Mouse (Mus musculus) embryo, embryonic 10 days (tissue): ENCODE measurements around the gene Pi16.

ENCODE experiments used
- DNase-seq: peaks from one replicate; pipeline ENCODE4 v3.0.0-alpha.2; 2015; ENCODE audit warnings: low spot score

Gene Pi16

DNA sequence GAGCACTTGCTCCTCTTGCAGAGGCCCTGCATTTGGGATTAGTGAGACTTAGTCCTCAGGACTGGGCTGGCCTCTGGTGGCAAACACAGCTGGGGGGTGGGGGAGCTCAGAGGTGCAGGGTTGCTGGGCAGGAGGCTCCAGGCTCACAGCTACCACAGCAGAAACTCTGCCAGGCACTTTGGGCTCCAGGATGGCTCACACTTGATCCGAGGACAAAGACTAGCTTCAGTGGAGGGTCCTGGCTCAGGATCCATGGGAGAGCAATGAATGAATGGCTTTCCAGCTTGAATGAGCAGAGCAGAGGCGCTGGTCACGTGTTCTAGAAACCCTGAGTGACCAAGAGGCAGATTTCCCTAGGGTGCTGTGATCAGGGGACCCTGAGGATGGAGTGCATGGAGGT lies 41.4 kb downstream of the Pi16 start:
- no peak for DNase-seq

DNA sequence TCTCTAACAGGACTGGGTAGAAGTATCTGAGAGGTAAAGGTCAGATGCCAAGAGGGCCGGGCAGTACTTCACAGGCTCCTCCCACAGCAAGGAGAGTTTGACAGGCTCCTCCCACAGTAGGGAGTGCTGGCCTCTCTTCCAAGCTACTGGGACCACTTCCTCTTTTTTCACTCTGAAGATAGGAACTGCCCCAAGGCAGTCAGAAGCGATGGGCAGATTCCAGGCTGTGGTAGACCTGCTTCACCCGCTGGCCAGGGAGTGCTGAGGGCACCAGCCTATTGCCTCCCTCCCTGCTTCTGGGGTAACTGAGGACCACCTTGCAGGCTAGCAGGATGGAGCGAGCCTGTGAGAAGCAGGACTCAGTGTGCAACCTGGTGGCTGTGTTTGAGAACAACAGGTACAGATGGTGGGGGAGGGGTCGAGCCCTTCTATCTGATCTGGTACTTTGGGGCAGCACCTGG lies 43.3 kb downstream of the Pi16 start, which contains the start of gene Fgd2:
Gene Fgd2 (plus strand): TSS at position 154 of the 461 bp plus-strand sequence.
- DNase-seq, result peak; percentile 33

DNA sequence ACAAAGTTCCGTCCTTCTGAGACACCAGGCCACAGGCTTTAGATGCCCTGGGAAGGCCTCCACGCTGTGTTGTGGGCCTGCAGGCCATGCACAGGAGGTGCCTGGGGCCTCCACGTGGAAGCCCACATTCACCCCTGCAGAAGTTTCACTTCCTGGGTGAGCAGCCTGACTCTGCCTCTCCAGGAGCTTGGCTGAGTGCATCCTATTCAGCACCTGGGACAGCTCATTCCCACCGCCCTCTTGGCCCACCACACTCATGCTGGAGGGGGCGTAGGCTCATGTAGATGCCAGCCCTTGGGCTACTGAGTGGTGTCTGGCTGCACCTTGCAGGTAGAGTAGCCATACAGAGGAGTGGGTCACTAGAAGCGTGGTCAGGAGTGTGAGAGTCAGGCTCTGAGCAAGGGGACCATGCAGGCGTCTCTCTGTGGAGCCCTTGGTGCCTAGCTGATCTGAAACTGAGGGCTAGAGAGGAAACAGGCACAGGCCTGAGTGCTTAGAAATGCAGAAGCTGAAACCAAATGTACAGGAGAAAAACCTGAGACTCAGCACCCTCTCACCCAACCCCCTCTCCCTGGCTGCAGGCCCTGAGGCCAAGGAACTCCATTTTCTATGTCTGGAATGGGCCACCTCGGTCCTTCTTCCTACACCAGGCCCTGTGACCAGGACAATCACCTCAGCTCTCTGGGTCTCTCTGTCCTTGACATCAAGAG lies 44.7 kb downstream of the Pi16 start:
- no peak for DNase-seq

DNA sequence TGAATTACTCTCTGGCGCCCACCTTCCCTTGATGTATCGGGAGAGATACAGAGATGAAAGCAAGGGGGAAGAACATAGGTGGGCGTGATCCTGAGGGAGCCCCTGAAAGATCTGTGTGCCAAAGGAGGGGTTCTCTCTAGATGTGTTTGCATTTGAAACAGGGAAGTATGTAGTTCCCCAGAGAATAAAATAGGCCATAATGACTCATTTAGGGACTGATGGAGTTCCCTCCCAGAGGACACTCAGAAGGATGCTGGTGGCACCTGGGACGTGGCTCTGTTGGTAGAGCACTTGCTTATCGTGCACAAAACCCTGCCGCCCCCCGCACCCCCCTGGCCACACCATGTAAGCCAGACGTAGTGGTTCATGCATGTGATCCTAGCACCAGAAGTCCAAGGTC lies 45.6 kb downstream of the Pi16 start:
- DNase-seq, result no peak

DNA sequence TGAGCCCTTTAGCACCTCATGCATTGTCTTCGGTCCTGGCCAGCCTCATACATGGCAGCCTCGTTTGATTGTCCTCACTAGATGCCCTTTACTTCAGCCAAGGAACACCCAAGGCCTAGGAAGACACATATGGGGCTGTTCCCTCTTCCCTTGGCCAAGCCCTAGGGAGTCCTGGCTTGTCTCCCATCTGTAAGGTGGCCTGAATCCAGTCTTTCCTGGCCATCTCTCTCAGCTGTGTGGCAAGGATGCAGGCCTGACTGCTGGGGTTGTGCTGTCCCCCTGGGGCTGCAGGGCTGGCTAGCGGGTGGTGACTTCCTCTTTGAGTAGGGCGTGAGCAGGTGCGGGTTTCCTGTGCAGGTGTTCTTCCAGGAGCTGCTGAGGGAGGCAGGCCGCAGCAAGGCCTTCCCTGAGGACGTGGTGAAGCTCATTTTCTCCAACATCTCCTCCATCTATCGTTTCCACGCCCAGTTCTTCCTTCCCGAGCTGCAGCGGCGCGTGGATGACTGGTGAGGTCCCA lies 47.7 kb downstream of the Pi16 start:
- no peak for DNase-seq

DNA sequence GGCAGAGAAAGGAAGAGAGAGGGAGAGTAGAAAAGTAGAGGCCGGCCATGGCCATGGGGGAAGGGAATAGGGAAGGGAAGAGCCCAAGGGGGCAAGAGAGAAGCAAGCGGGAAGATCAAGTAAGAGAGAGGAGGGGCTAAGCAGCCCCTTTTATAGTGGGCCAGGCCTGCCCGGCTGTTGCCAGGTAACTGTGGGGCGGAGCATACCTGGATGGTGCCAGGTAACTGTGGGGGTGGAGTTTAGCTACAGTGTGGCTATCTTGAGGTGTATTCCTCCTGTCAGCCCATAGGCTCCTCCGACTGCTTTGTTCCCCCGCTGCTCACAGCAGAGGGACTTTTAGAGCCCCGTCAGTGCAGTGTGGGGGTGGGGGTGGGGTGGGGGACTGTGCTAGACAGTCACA lies 51.2 kb downstream of the Pi16 start:
- peak; percentile 38 for DNase-seq

DNA sequence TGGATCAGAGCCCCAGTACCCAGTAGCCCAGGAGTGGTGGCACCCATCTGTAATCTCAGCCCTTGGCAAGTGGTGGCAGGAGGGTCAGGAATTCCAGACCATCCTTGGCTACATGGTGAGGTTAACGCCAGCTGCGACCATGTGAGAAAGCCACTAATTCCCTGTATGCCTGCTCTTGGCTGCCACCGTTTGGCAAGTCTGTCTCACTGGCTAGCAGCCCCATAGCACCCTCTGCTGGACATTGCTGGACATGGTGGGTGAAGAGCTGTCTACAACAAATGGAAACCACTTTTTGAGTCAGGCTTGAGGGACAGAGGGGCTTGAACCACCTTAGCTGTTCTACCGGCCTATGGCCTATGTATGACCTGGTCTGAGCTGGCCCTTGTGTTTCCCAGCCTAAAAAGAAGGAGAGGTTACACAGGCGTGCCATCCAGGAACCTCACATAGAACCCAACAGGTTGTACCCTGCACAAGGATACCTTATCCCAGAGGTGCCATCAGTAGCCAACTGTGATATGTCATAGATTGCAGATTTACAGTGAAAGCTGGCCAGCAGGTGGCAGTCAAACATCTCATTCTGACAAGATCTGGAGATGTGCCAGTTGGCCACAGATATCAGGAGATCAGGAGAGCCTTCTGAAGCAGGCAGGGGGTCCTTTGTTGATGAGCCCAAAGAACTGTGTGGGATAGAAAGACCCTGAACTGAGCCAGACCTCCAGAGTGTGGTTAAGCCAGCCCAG lies 53.7 kb downstream of the Pi16 start:
- peak; percentile 96 for DNase-seq

DNA sequence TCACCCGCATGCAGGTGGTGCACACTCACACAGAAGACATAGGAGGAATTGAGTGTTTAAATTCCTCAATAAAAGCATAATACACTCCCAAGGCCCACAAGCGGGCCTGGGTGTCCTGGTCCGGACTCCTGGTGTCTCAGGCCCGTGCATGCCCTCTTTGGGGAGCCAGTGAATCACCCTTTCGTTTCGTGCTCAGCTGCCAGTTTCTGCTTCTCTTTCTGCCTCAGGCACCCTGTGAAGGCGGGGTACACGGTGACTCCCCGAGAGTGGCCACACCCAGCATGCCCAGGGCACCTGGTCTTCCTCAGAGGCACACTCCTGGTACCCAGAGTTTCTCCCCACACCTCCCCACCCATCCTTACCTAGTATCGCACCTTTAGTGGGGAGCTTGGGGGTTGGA lies 58.4 kb downstream of the Pi16 start:
- no peak for DNase-seq

DNA sequence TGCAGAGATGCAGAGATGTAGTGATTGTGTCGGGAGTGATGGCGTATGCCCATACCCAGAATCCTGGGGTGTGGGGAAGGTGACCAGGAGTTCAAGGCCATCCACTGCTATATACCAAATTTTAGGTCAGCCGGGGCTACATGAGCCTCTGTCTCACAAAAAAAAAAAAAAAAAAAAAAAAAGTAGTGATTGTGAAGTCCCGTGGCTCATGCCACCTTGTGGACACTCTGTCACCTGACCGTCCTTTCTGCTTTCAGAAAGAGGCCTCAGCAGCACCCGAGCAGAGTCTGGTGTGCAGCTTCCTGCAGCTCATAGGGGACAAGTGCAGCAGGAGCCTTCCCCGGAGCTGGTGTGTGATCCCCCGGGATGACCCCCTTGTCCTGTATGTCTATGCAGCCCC lies 60.6 kb downstream of the Pi16 start:
- DNase-seq, result no peak
